8 mouse cellular contexts compared by ENCODE assay signal in the genomic region with DNA sequence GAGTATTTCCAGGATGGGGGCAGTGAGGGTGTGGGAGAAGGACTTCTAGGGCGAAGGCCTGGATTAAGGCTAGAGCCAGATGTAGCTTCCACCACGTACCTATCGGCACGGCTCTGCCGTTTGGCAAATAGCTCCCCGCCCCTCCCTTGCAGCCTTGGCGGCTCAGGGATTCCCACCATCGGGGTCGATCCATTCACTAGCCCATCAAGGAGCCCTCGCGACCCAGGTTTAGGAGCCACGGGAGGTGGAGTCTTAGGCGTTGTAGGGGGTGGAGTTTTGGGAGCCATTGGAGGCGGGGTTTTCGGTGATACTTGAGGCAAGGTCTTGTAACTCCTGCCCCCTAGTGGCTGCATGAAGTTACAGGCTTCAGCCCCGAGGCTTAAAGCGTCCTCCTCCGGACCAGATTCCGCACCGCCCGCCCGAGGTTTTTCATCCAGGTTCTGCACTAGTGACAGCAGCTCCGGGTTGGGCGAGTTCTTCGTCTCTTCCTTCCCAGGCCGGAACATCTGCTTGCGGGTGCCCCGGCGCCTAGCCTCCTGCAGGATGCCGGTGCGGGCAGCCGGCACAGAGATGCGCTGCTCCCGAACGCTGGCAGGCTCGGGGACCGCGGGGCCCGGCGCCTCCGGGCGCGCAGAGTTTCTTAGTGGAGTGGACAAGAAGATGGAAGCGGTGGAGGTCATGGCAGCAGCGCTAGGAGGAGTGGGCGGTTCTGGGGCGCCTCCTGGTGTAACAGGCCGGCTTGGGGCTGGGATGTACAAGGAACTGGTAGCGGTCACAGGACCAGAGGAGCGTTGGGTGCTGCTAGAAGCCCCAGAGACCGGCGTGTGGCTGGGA. TPM values are rescaled to one million over a fixed set of nuclear protein-coding genes. Genes with fewer than 3 reads are reported as not detected.
DNase-seq lines count a peak whose midpoint lies in the region; ATAC-seq and TF ChIP-seq lines count a peak whose summit lies in the region.

No protein-coding gene starts in this region.

- intact Hi-C loops in heart, postnatal 25 days (cut with DNase I): loop anchor here (2.0 to 10.0 kb wide), 3 partner anchors 20 to 266 kb away; a partner anchor contains a TSS

- DNase-seq in ES-CJ7 (ENCODE audit: low read depth, low spot score): peak; percentile 99
- peak; percentile 94 for DNase-seq in cerebellum, adult 11 months
- peak; percentile 99 for DNase-seq in forebrain, embryonic 14.5 days (ENCODE audit: low spot score)
- DNase-seq in heart, postnatal 25 days (ENCODE audit: low spot score): peak; percentile 89
- DNase-seq in layer of hippocampus, adult 18-20 months (ENCODE audit: low spot score in 2 of 2): peak; percentile 93 to 98
- peak; percentile 89 for DNase-seq in lung, adult 2 months
- DNase-seq in thymus, adult 18-20 months: peak; percentile 79 to 88

- H3K27me3 ChIP-seq in forebrain, embryonic 14.5 days (replicated peaks; ENCODE audit: control insufficient read depth, insufficient read depth, low read length): no peaks in the 10 kb centered on the region

- WGBS in forebrain, embryonic 14.5 days: 2% methylated on average over 52 of the region's 52 CpGs
- 2% methylated on average over 52 of the region's 52 CpGs for WGBS in lung, adult 2 months

- peak; percentile 86 for TF ChIP-seq CTCF in lung, adult 2 months (IDR thresholded peaks at IDR 0.05; ENCODE audit: insufficient read depth, low read length)

- peaks cover 6% of the 10 kb centered on the region; the same call in 1 of the 2 replicates for H3K4me1 ChIP-seq in forebrain, embryonic 14.5 days (ENCODE audit: control insufficient read depth, insufficient read depth, low read length)
- no peaks in the 10 kb centered on the region for H3K4me1 ChIP-seq in lung, adult 2 months (ENCODE audit: control insufficient read depth, insufficient read depth, low read length)

- H3K9me3 ChIP-seq in forebrain, embryonic 14.5 days (replicated peaks; ENCODE audit: control insufficient read depth, low read length): no peaks in the 10 kb centered on the region

- TF ChIP-seq POLR2A in lung, adult 2 months (IDR thresholded peaks at IDR 0.05; ENCODE audit: borderline replicate concordance, extremely low read depth, low read depth, low read length): 0 out of 2 replicates have a peak, but pooled peaks have one; percentile 30

- no peaks in the 10 kb centered on the region for H3K36me3 ChIP-seq in forebrain, embryonic 14.5 days (ENCODE audit: control insufficient read depth, insufficient read depth, low read length)

- peak overlapping the region; percentile 79 for H3K9ac ChIP-seq in forebrain, embryonic 14.5 days (ENCODE audit: low read length)

- peak; percentile 90 for ATAC-seq in forebrain, embryonic 14.5 days
- ATAC-seq in neutrophil, adult 5-6 weeks (ENCODE audit: extremely low read depth, insufficient number of reproducible peaks, low FRiP score, poor library complexity, severe bottlenecking): peak; percentile 96

- peak overlapping the region; percentile 54 for H3K4me3 ChIP-seq in forebrain, embryonic 14.5 days (ENCODE audit: low read depth, low read length)
- H3K4me3 ChIP-seq in lung, adult 2 months (replicated peaks; ENCODE audit: extremely low read depth, low read depth, low read length): peak overlapping the region; percentile 58

- peak overlapping the region; percentile 65 for H3K27ac ChIP-seq in forebrain, embryonic 14.5 days (ENCODE audit: low read depth, low read length)

- H3K4me2 ChIP-seq in forebrain, embryonic 14.5 days (ENCODE audit: low read length): peak overlapping the region; percentile 93

RNA-seq across cellular contexts. Expression of a gene that starts 4.7 kb away (rescaled TPM):
- 0.22 TPM in 1 of 2 replicates, not detected in the other for polyA plus RNA-seq in forebrain, embryonic 14.5 days (2014; fragmentation: Nextera tagmentation; extraction: Ambion mirVana)
- under 1 TPM; 0.39 to 0.67 TPM for total RNA-seq in heart, postnatal 25 days (2021)
- not detected for total RNA-seq in layer of hippocampus, adult 18-20 months (2021)
- 19.8 TPM in 1 of 2 replicates, not detected in the other for polyA plus RNA-seq in lung, adult 2 months (2012; rRNA removed)
- total RNA-seq in neutrophil, adult 5-6 weeks (2017): not detected in 2 replicates

RNA-seq across cellular contexts. Expression of a gene that starts 7.1 kb away (rescaled TPM):
- polyA plus RNA-seq in forebrain, embryonic 14.5 days (2014; fragmentation: Nextera tagmentation; extraction: Ambion mirVana): 0.05 and 0.09 TPM in 2 replicates
- 100 to 1,000 TPM; 128 to 138 TPM for total RNA-seq in heart, postnatal 25 days (2021)
- total RNA-seq in layer of hippocampus, adult 18-20 months (2021): under 1 TPM; 0.12 to 0.13 TPM
- polyA plus RNA-seq in lung, adult 2 months (2012; rRNA removed): 1.5 and 4.3 TPM in 2 replicates
- total RNA-seq in neutrophil, adult 5-6 weeks (2017): 0.12 TPM in 1 of 2 replicates, not detected in the other

RNA-seq across cellular contexts. Expression of a gene that starts 13.1 kb away (rescaled TPM):
- 64.9 and 75.4 TPM in 2 replicates for polyA plus RNA-seq in forebrain, embryonic 14.5 days (2014; fragmentation: Nextera tagmentation; extraction: Ambion mirVana)
- 100 to 1,000 TPM in 1 of 2 experiments, 10 to 100 TPM in 1; 96.8 to 107 TPM for total RNA-seq in heart, postnatal 25 days (2021)
- 100 to 1,000 TPM in 1 of 2 experiments, 10 to 100 TPM in 1; 97.2 to 109 TPM for total RNA-seq in layer of hippocampus, adult 18-20 months (2021)
- 175 TPM in 2 replicates for polyA plus RNA-seq in lung, adult 2 months (2012; rRNA removed)
- total RNA-seq in neutrophil, adult 5-6 weeks (2017): 188 and 209 TPM in 2 replicates

RNA-seq across cellular contexts. Expression of a gene that starts 20.2 kb away (rescaled TPM):
- 8.6 and 11.9 TPM in 2 replicates for polyA plus RNA-seq in forebrain, embryonic 14.5 days (2014; fragmentation: Nextera tagmentation; extraction: Ambion mirVana)
- 10 to 100 TPM; 16.6 to 17.6 TPM for total RNA-seq in heart, postnatal 25 days (2021)
- total RNA-seq in layer of hippocampus, adult 18-20 months (2021): 10 to 100 TPM; 58.7 to 59.4 TPM
- polyA plus RNA-seq in lung, adult 2 months (2012; rRNA removed): 14.9 and 17.6 TPM in 2 replicates
- total RNA-seq in neutrophil, adult 5-6 weeks (2017): 3.2 and 4.5 TPM in 2 replicates

RNA-seq across cellular contexts. Expression of a gene that starts 33.7 kb away (rescaled TPM):
- polyA plus RNA-seq in forebrain, embryonic 14.5 days (2014; fragmentation: Nextera tagmentation; extraction: Ambion mirVana): 13.1 and 15.1 TPM in 2 replicates
- total RNA-seq in heart, postnatal 25 days (2021): 1 to 10 TPM; 6.0 to 7.4 TPM
- total RNA-seq in layer of hippocampus, adult 18-20 months (2021): 10 to 100 TPM; 14.5 to 14.7 TPM
- polyA plus RNA-seq in lung, adult 2 months (2012; rRNA removed): 24.8 and 34.9 TPM in 2 replicates
- total RNA-seq in neutrophil, adult 5-6 weeks (2017): 5.6 and 5.7 TPM in 2 replicates

Comparison
In these comparisons a context has a peak if more than half of its experiments do, and no peak if none do; other contexts are left out.
1. Peak in every context shown above with its lines: DNase-seq, ATAC-seq, H3K4me3 ChIP-seq and H3K27ac ChIP-seq.
2. RNA of a gene that starts 7.1 kb away (total RNA-seq): 128 to 138 TPM in heart, postnatal 25 days; 0.12 to 0.13 TPM in layer of hippocampus, adult 18-20 months and 0.12 TPM in neutrophil, adult 5-6 weeks; every median in the first group is over 100 times any median in the second.